Mouse (Mus musculus): ENCODE measurements around the gene Mamdc4. TPM values are rescaled to one million over a fixed set of nuclear protein-coding genes. Genes with fewer than 3 reads are reported as not detected.
"Not testable (repeated sequence)": the region's sequence is repeated elsewhere in the genome, so short reads cannot be mapped to it uniquely, and the experiment has no call there.

Mamdc4 gene
- total and polyA plus RNA-seq, 3 experiments: 17.6 to 21.6 TPM; not detected in 1

DNA sequence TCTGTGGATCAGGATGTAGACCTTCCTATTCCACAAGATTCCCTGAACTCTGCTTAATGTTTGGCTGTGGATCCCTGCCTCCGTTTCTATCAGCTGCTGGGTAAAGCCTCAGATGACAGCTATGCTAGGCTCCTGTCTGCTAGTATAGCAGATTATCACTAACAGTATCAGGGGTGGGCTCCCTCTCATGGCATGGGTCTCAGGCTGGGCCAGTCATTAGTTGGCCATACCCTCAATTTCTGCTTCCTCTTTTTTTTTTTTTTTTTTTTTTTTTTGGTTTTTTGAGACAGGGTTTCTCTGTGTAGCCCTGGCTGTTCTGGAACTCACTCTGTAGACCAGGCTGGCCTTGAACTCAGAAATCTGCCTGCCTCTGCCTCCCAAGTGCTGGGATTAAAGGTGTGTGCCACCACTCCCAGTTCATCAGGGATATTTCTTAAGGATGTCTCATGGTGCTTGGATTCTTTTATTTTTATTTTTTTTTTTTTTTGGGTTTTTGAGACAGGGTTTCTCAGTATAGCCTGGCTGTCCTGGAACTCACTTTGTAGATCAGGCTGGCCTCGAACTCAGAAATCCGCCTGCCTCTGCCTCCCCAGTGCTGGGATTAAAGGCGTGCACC, 21.4 kb downstream of the Mamdc4 start:
- H3K4me1 ChIP-seq (ENCODE audit: control insufficient read depth in 1 of 2, insufficient read depth in 2 of 2, low read length in 2 of 2); H3K4me3 ChIP-seq (ENCODE audit: control insufficient read depth in 1 of 2, insufficient read depth in 1 of 2, low read depth in 2 of 2, low read length in 2 of 2); H3K27ac ChIP-seq (ENCODE audit: control insufficient read depth, low read depth, low read length); H3K9ac ChIP-seq (ENCODE audit: control insufficient read depth, low read depth, low read length, poor library complexity, severe bottlenecking); H3K36me3 ChIP-seq (ENCODE audit: control insufficient read depth in 1 of 2, insufficient read depth in 2 of 2, low read length in 2 of 2); H3K27me3 ChIP-seq (ENCODE audit: control insufficient read depth in 1 of 2, insufficient read depth in 2 of 2, low read length in 2 of 2); H3K9me3 ChIP-seq (replicated peaks; ENCODE audit: insufficient read depth, low read length): not testable (repeated sequence)
- H3K79me2 ChIP-seq (ENCODE audit: control insufficient read depth, insufficient read depth, low read length, poor library complexity): peaks cover 11% of the 10 kb centered on the region
- peak; percentile 73 for DNase-seq (ENCODE audit: low read depth, low spot score)
- TF ChIP-seq ZNF384 (IDR thresholded peaks at IDR 0.05; ENCODE audit: low read depth, low read length) (peak; percentile 92), SIN3A (IDR thresholded peaks at IDR 0.05; ENCODE audit: low read length) (0 out of 2 replicates have a peak, but pooled peaks have one; percentile 24)

DNA sequence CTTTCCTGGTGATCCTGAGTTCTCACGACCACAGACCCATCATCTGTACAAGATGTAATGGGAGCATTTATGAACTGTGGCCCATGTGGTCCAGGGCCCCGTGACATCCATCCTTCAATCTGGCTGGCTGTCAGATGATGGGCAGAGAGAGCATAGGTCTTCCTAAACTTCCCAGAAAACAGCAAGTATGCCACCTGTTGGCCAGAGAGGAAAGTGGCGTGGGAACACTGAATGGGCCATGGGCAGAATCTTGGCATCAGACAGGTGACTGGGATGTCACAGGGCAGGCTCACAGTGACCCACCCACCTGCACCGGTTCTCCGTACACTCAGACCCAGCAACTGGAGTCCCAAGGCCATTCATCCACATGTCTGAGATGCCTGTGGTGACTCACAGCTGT, 23.5 kb downstream of the Mamdc4 start:
- H3K79me2 ChIP-seq (ENCODE audit: control insufficient read depth, insufficient read depth, low read length, poor library complexity): peaks cover 5% of the 10 kb centered on the region
- no peak overlapping the region for H3K27ac ChIP-seq (ENCODE audit: control insufficient read depth, low read depth, low read length)
- no peak overlapping the region for H3K9ac ChIP-seq (ENCODE audit: control insufficient read depth, low read depth, low read length, poor library complexity, severe bottlenecking)
- peaks cover 0 to 6% of the 10 kb centered on the region in 2 experiments; a peak in 2 of 4 replicates for H3K36me3 ChIP-seq (ENCODE audit: control insufficient read depth in 1 of 2, insufficient read depth in 2 of 2, low read length in 2 of 2)
- H3K4me1 ChIP-seq (ENCODE audit: control insufficient read depth in 1 of 2, insufficient read depth in 2 of 2, low read length in 2 of 2): peaks cover 3 to 6% of the 10 kb centered on the region in 2 experiments
- peak; percentile 54 for DNase-seq (ENCODE audit: low read depth, low spot score)
- H3K27me3 ChIP-seq (ENCODE audit: control insufficient read depth in 1 of 2, insufficient read depth in 2 of 2, low read length in 2 of 2): no peaks in the 10 kb centered on the region
- no peak overlapping the region for H3K4me3 ChIP-seq (ENCODE audit: control insufficient read depth in 1 of 2, insufficient read depth in 1 of 2, low read depth in 2 of 2, low read length in 2 of 2)
- no peaks in the 10 kb centered on the region for H3K9me3 ChIP-seq (replicated peaks; ENCODE audit: insufficient read depth, low read length)
- TF ChIP-seq MYB (IDR thresholded peaks at IDR 0.05; ENCODE audit: low read depth, low read length): no peak
- TF ChIP-seq ZKSCAN1 (IDR thresholded peaks at IDR 0.05; ENCODE audit: low read depth, low read length): no peak
- no peak for TF ChIP-seq TBP (IDR thresholded peaks at IDR 0.05; ENCODE audit: low read depth, low read length)
- no peak for TF ChIP-seq TAL1 (IDR thresholded peaks at IDR 0.05; ENCODE audit: low read length)
- no peak for TF ChIP-seq NRF1 (IDR thresholded peaks at IDR 0.05; ENCODE audit: insufficient read depth, low read depth, low read length, poor library complexity, severe bottlenecking)
- TF ChIP-seq BHLHE40 (IDR thresholded peaks at IDR 0.05; ENCODE audit: borderline replicate concordance, low read depth, low read length): peak; percentile 16; the same call in 1 of the 2 replicates
- TF ChIP-seq GATA1 (IDR thresholded peaks at IDR 0.05; ENCODE audit: low read depth, low read length): no peak
- TF ChIP-seq USF1 (IDR thresholded peaks at IDR 0.05; ENCODE audit: low read depth, low read length): no peak
- no peak for TF ChIP-seq CHD2 (IDR thresholded peaks at IDR 0.05; ENCODE audit: low read length)
- TF ChIP-seq ELF1 (IDR thresholded peaks at IDR 0.05; ENCODE audit: low read depth, low read length): no peak
- TF ChIP-seq POLR2AphosphoS2 (IDR thresholded peaks at IDR 0.05; ENCODE audit: low read length): no peak
- TF ChIP-seq POLR2A (IDR thresholded peaks at IDR 0.05; ENCODE audit: control insufficient read depth in 1 of 2, insufficient read depth in 1 of 2, low read depth in 1 of 2, low read length in 2 of 2, poor library complexity in 1 of 2): no peak
- TF ChIP-seq SMC3 (IDR thresholded peaks at IDR 0.05; ENCODE audit: low read depth, low read length): peak; percentile 62
- TF ChIP-seq ZC3H11A (IDR thresholded peaks at IDR 0.05; ENCODE audit: low read depth, low read length): peak; percentile 41; the same call in 1 of the 2 replicates
- no peak for TF ChIP-seq CHD1 (IDR thresholded peaks at IDR 0.05; ENCODE audit: low read depth, low read length)
- TF ChIP-seq ZNF384 (IDR thresholded peaks at IDR 0.05; ENCODE audit: low read depth, low read length): 0 out of 2 replicates have a peak, but pooled peaks have one; percentile 33
- TF ChIP-seq E2F4 (IDR thresholded peaks at IDR 0.05; ENCODE audit: borderline replicate concordance, low read depth, low read length): no peak
- peak; percentile 17; the same call in 1 of the 2 replicates for TF ChIP-seq SIN3A (IDR thresholded peaks at IDR 0.05; ENCODE audit: low read length)
- TF ChIP-seq HCFC1 (IDR thresholded peaks at IDR 0.05; ENCODE audit: low read depth, low read length): 0 out of 2 replicates have a peak, but pooled peaks have one; percentile 19
- no peak for TF ChIP-seq MXI1 (IDR thresholded peaks at IDR 0.05; ENCODE audit: low read depth, low read length)
- no peak for TF ChIP-seq NELFE (IDR thresholded peaks at IDR 0.05; ENCODE audit: low read depth, low read length)
- TF ChIP-seq MAZ (IDR thresholded peaks at IDR 0.05; ENCODE audit: low read depth, low read length): no peak
- TF ChIP-seq RCOR1 (IDR thresholded peaks at IDR 0.05; ENCODE audit: low read depth, low read length): peak; percentile 36; the same call in 1 of the 2 replicates
- no peak for TF ChIP-seq MAFK (IDR thresholded peaks at IDR 0.05; ENCODE audit: borderline replicate concordance, low read depth, low read length)
- TF ChIP-seq POLR2AphosphoS5 (IDR thresholded peaks at IDR 0.05; ENCODE audit: borderline replicate concordance, low read depth, low read length): no peak
- TF ChIP-seq MEF2A (IDR thresholded peaks at IDR 0.05; ENCODE audit: extremely low read depth, insufficient replicate concordance, low read depth, low read length, poor library complexity, severe bottlenecking): no peak
- TF ChIP-seq GABPA (IDR thresholded peaks at IDR 0.05; ENCODE audit: low read depth, low read length): no peak
- no peak for TF ChIP-seq MYC (IDR thresholded peaks at IDR 0.05; ENCODE audit: low read depth, low read length)
- peak; percentile 58 to 73 (median 72) for TF ChIP-seq CTCF (IDR thresholded peaks at IDR 0.05 in 2 of 3, conservative IDR thresholded peaks at IDR 0.05 in 1 of 3; ENCODE audit: control insufficient read depth in 1 of 3, insufficient read depth in 1 of 3, low read depth in 2 of 3, low read length in 3 of 3, poor library complexity in 1 of 3, severe bottlenecking in 1 of 3)
- TF ChIP-seq JUND (IDR thresholded peaks at IDR 0.05; ENCODE audit: low read depth, low read length): no peak
- TF ChIP-seq EP300 (IDR thresholded peaks at IDR 0.05; ENCODE audit: low read depth in 1 of 2, low read length in 2 of 2): no peak
